Mouse (Mus musculus) lung, postnatal 0 days (tissue): ENCODE results near the gene Grik1.

ENCODE experiments used
- CTCF ChIP-seq: IDR thresholded peaks from 2 replicates; pipeline ENCODE4 v1.5.1; 2016; ENCODE audit warnings: antibody characterized with exemption, mild to moderate bottlenecking
- EP300 ChIP-seq: IDR thresholded peaks from 2 replicates; pipeline ENCODE4 v1.6.1; 2016; ENCODE audit warnings: antibody characterized with exemption, mild to moderate bottlenecking, control low read depth

DNA sequence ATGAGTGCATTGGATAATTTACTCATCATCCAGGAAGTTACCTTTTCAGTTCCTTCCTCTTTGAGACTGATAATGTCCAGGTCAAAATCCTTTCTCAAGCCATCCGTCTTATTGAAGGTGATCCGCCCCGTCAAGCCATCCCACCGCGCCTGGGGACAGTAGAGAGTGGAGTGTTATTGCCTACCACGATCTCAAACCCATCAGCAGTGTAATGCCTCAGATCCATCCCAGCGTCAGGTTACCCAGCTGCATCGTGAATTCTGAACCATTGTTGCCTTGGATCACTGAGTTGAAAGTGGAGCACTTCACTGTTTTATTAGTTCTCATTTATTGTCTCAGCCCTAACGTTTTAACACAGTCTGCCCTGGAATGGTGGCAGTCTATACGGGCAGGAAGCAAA is 332.6 kb downstream of the Grik1 start:
- TF ChIP-seq CTCF: no peak
- TF ChIP-seq EP300: no peak
